Mouse (Mus musculus): ENCODE measurements at regions not wholly inside any gene's neighbourhood (a gene's known extent, or its start where the extent isn't known, plus 50 kb on each side); places are given as distances from the start of the nearest gene placed in this dataset.

- TF ChIP-seq CTCF (conservative IDR thresholded peaks at IDR 0.05; ENCODE audit: insufficient read depth, insufficient read length, low read depth, low read length), result no peak
- no peak for TF ChIP-seq POLR2A (IDR thresholded peaks at IDR 0.05; ENCODE audit: low read depth, low read length)
Observed at GRCm38 (mm10) chr6:89262958-89263357, 99.5 kb downstream of the Plxna1 start.

All from kidney, adult 2 months (tissue).